Mouse (Mus musculus) liver, embryonic 14 days (tissue): Measurements from ENCODE around the gene Lpo. TPM values are rescaled to one million over a fixed set of nuclear protein-coding genes. Genes with fewer than 3 reads are reported as not detected.

Experiments
- polyA plus RNA-seq: library from polyadenylated mRNA; depleted of rRNA; stranded (reverse); fragments of >200 nt; gene quantifications from 2 replicates; pipeline ENCODE4 v1.2.3, GENCODE M21; 2012; rRNA removed

Lpo gene
- polyA plus RNA-seq, result not detected in 2 replicates

GRCm38 (mm10) chr11:87828239-87828900 is at the start of gene Lpo:
Gene Lpo (minus strand): TSS chr11:87828289.

GRCm38 (mm10) chr11:87875436-87875835 is 47.3 kb upstream of the Lpo start, which contains the start of gene Epx:
Gene Epx (minus strand): TSS chr11:87875536.

GRCm38 (mm10) chr11:87852690-87853596 is 24.9 kb upstream of the Lpo start, which contains the start of gene Mks1:
Gene Mks1 (plus strand): TSS chr11:87853215.

GRCm38 (mm10) chr11:87793460-87793859 is 34.6 kb downstream of the Lpo start, which contains the start of gene Mpo:
Gene Mpo (plus strand): TSS chr11:87793581.

GRCm38 (mm10) chr11:87760301-87761081 is 67.6 kb downstream of the Lpo start, which contains the start of gene Tspoap1:
Gene Tspoap1 (plus strand): TSS chr11:87760541.

Other genes with a start within 250 kb of the Lpo start
- gene Mtmr4, start 236.1 kb downstream of the Lpo start, polyA plus RNA-seq, result 6.2 and 6.8 TPM in 2 replicates
- gene Hsf5, start 211.1 kb downstream of the Lpo start, polyA plus RNA-seq, result 0.02 TPM in 2 replicates
- 3.4 and 4.6 TPM in 2 replicates for gene Rnf43, start 165.6 kb downstream of the Lpo start, polyA plus RNA-seq
- gene Supt4a, start 90.7 kb downstream of the Lpo start, polyA plus RNA-seq, result 113 and 125 TPM in 2 replicates
- 5.5 TPM in 2 replicates for gene Tspoap1, start 67.7 kb downstream of the Lpo start, polyA plus RNA-seq
- 132 and 166 TPM in 2 replicates for gene Mpo, start 34.7 kb downstream of the Lpo start, polyA plus RNA-seq
- 2.0 and 2.1 TPM in 2 replicates for gene Mks1, start 24.9 kb upstream of the Lpo start, polyA plus RNA-seq
- 3.3 and 4.3 TPM in 2 replicates for gene Epx, start 47.2 kb upstream of the Lpo start, polyA plus RNA-seq
- gene Olfr462, start 64.0 kb upstream of the Lpo start, polyA plus RNA-seq, result not detected in 2 replicates
- gene Olfr463, start 69.1 kb upstream of the Lpo start, polyA plus RNA-seq, result not detected in 2 replicates
- not detected in 2 replicates for gene Olfr464, start 92.7 kb upstream of the Lpo start, polyA plus RNA-seq
- 22.7 and 22.9 TPM in 2 replicates for gene Dynll2, start 159.2 kb upstream of the Lpo start, polyA plus RNA-seq
- 164 and 194 TPM in 2 replicates for gene Srsf1, start 219.1 kb upstream of the Lpo start, polyA plus RNA-seq
- 5.7 and 6.4 TPM in 2 replicates for gene Vezf1, start 240.0 kb upstream of the Lpo start, polyA plus RNA-seq